Mouse (Mus musculus) ovary, postnatal 14 days (tissue): ENCODE results near the gene Adamts17.

ENCODE experiments used
- DNase-seq: peaks from one replicate; pipeline ENCODE4 v3.0.0; 2022; ENCODE audit warnings: low spot score

Adamts17 gene

GRCm38 (mm10) chr7:67034369-67034768 is 194.8 kb downstream of the Adamts17 start:
- peak; percentile 27 for DNase-seq

- no peak for DNase-seq
Observed at GRCm38 (mm10) chr7:67035246-67035645, 195.7 kb downstream of the Adamts17 start.

GRCm38 (mm10) chr7:67035661-67036060 is 196.1 kb downstream of the Adamts17 start:
- no peak for DNase-seq

DNA sequence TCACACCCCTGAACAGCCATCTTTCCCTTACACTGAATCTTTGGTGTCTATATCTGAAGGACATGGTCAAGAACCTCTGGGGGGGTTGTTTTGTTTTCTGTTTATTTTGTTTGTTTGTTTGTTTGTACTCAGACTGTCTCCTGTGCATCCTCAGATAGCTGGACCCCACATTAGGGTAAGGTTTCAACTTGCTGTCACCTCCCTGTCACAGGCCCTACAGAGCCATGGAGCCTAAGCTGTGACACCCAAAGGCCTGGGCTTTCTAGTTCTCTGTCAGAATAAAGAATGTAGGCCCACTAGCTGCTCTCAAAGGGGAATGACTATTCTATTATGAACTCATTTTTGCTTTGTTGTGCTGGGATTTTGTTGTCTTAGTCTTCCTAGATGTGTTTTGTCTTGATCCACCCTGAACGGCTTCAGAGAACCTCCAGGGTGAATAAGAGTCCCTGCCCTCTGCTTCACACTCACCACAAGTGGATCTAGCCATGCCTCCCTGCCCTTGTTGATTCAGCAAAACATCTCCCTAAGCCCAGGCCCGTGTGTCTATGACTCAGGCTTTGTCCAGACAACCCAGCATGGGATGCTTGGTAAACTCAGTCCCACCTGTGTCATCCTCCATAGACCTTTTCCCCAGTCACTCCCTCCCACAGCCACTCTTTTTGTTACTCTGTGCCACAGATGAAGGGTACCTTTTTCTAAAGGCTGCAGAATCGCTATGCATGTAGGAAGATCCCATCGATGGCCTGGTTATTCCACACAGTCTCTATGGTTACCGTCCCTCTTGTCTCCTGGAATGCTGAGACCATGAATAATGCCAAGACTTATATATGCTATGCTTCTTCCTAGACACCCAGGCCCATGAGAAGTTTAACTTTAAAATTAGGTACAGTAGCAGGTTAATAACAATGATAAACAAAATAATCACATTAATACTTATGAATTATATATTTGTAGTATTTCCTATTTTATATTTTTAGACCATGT is 197.3 kb downstream of the Adamts17 start:
- DNase-seq, result no peak

DNA sequence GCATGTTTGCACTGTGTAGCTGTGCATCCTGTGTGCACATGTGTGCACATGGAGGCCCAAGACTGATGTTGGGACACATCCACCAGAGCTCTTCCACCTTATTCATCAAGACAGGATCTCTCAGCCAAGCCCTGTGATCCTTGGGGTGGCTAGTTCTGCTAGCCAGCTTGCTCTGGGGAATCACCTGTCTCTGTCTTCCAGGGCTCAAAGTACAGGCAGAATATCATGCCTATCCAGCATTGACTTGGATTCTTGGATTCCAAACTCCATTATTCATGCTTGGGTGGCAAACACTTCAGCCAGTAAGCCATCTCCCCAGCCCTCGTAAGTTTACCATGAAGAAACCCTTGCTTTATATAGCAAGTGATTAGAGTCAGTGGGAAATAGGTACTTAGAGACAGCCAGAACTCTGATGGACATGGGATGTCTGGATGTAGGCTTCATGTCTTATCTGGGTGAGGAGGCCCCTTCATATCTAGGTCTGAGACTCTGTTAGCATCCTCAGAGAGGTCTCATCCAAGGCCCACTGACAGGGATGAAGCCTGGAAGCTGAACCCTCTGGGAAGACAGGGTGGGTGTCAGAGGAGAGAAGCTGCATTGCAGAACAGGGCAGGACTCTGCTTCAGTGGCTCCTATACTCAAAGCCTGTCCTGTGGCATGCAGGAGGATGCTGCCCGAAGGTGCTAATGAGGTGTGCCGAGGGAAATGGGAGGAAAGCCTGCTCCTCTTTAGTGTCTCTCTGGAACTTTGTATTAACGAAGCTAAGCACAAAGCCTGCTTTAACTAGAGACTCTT is 198.4 kb downstream of the Adamts17 start:
- DNase-seq, result no peak

GRCm38 (mm10) chr7:67039143-67039542 is 199.6 kb downstream of the Adamts17 start:
- no peak for DNase-seq

- no peak for DNase-seq
Observed at GRCm38 (mm10) chr7:67039861-67040260, 200.3 kb downstream of the Adamts17 start.

- DNase-seq, result no peak
Observed at GRCm38 (mm10) chr7:67041685-67042084, 202.2 kb downstream of the Adamts17 start.

GRCm38 (mm10) chr7:67044121-67044817 is 204.7 kb downstream of the Adamts17 start:
- no peak for DNase-seq

- no peak for DNase-seq
Observed at GRCm38 (mm10) chr7:67045202-67045601, 205.7 kb downstream of the Adamts17 start.

- DNase-seq, result no peak
Observed at GRCm38 (mm10) chr7:67049206-67049605, 209.7 kb downstream of the Adamts17 start.

DNA sequence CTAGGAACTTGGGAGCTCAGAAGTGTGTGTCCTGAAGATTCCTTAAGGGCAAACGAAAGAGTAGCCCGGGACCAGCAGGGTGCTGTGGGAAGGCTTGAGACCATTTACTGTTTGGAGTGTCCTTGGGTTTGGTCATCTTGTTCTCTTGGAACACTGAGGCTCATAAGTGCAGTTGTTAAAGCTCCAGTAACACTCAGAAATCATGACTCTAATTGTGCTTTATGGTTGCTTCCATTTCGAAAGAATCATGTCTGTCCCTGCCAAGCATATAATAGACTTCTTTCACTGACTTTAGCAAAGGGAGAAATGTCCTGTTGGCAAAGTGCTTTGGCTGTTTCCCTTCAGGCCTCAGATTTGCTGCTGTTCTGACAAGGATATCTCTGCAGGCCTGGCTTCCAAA is 210.9 kb downstream of the Adamts17 start:
- no peak for DNase-seq

DNA sequence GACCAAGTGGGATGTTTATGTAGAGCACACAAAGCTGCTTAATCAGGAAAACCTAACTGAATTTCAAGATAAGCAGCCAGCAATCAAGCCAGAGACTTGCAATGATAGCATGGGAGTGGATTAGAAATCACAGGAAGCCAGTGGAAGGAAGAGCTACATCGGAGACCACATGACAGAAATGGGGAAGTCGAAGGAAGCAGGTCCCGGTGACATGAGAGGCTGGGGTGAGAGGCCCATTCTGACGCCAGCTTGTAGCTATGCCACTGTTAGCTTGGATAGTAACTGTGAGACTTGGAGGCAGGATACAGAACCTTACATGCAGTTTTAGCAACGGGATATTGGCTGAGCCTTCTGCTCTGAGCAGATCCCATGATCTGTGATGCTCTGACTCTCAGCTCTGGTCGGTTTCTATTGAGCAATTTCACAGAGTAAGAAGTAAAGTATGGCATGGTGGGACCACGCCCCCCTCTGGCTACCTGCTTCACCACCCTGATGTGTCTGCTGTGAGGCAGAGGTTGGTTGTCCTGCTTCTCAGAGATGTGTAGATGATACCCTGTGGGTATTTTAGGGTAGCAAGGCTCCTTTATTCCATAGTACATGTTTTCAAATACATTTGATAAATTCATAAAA is 211.7 kb downstream of the Adamts17 start:
- no peak for DNase-seq

GRCm38 (mm10) chr7:67054876-67055275 is 215.3 kb downstream of the Adamts17 start:
- no peak for DNase-seq

DNA sequence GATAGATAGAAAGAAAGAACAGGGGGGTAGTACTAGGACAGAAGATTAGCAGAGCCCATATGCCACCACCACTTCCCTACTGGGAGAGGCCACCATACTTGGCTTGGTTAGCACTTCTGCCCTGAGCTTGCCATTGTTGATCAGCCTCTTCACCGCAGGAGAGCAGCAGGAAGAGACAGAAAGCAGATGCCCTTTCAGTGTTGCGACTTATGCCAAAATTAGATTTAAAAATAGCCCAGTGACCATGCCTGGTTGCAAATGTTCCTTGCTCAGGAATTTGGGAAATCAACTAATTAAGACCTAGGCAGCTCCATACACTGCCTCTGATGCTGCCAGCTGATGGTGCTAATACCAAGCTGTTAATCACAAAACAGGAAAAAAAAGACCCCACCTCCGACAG is 216.0 kb downstream of the Adamts17 start:
- DNase-seq, result no peak

DNA sequence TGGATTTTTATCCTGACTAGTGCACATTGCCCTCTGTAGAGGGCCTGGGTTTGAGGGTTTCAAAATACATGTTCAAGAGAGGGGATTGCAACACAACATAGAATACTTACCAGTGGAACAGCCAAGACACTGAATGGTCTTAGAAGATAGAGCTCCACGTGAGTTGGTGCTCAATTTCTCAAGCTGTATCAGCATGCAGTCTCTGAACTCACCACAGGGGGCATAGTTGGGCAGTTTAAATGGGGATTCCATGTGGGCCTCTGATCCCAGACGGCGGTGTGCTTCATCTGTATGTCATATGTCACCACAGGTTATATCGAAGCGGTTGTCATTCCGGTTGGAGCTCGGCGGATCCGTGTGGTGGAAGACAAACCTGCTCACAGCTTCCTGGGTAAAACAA is 222.2 kb downstream of the Adamts17 start:
- peak; percentile 36 for DNase-seq

DNA sequence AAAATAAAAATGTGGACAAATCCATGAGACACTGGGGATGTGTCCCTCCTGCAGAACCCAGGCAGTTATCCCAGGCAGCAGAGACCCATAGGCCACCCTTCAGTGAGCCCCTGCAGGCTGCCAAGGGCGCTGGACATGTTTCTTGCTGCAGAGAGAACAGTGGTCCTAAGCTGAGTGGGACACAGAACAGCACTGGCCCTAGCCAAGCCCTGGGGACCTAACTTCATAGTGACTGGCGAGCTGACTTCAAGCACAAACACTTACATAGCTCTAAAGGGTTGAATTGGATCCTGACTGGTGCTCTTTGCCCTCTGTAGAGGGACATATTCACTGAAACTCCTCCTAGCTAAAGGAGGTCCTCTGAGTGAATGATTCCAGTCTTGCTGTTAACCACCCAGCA is 223.0 kb downstream of the Adamts17 start:
- no peak for DNase-seq

DNA sequence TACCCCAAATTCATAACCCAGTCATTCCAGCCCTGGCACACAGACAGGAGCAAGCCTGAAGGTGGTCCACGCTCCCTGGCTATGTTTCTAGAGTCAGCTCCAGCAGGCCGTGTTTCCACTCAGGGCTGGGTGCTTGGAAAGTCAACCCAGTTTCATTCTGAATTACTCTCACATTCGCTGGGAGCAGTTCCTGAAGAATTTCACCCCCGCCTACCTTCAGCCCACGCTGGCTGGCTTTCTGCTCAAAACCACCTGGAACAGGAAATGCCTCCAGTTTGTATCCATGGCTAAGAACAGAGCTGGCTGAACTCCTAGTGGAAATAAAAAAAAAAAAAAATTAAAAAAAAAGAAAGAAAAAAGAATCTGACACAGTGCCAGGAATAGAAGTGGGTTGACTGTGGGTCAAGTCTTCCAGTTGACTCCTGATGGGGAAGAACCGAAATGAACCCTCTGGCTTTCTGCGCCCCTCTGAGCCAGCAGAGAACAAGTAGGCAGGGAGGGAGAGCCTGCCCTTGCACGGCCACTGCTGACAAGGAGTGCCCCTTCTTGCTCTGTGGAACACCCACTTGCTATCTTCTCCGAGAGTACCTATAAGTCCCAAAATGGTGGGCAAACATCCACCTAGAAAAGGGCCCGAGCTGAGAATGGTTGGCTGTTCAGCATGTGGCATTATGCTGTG is 225.2 kb downstream of the Adamts17 start:
- DNase-seq, result no peak

- DNase-seq, result no peak
Observed at GRCm38 (mm10) chr7:67065631-67066030, 226.1 kb downstream of the Adamts17 start.

- DNase-seq, result no peak
Observed at GRCm38 (mm10) chr7:67072015-67072685, 232.6 kb downstream of the Adamts17 start.

DNA sequence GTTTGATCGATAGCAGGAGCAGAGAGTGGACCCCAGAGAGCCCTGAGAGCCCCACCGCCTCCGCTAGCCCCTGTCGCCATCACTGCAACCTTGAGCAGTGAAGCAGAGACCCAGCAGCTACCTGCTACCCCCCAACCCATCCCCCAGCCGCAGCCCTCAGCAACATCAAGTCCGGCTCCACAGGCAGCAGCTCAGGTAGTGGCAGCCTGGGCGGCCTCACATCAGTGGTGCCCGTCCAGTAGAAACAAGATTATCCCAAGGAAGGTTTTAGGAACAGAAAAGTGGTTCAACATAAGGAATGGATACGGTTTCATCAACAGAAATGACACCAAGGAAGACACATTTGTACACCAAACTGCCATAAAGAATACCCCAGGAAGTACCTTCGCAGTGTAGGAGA is 243.2 kb downstream of the Adamts17 start:
- DNase-seq, result no peak
